Mouse (Mus musculus) fibroblast of lung, adult 2 months (primary cell): ENCODE measurements around the gene Naa40.

Source experiments
- DNase-seq: peaks from one replicate; pipeline ENCODE4 v3.0.0-alpha.2; 2011; ENCODE audit warnings: low read depth

Gene Naa40

GRCm38 (mm10) chr19:7214484-7214883 is 26.5 kb downstream of the Naa40 start:
- DNase-seq, result no peak

- DNase-seq, result no peak
Measured at GRCm38 (mm10) chr19:7213010-7213409, 28.0 kb downstream of the Naa40 start.

- no peak for DNase-seq
Measured at GRCm38 (mm10) chr19:7212216-7212615, 28.8 kb downstream of the Naa40 start.

- DNase-seq, result no peak
Measured at GRCm38 (mm10) chr19:7209907-7210646, 30.9 kb downstream of the Naa40 start.

- peak; percentile 90 for DNase-seq
Measured at GRCm38 (mm10) chr19:7205753-7206736, 34.9 kb downstream of the Naa40 start, which contains the start of gene Otub1. Gene Otub1, minus strand, starts transcription at chr19:7206316.

GRCm38 (mm10) chr19:7205326-7205725 is 35.7 kb downstream of the Naa40 start:
- no peak for DNase-seq

- no peak for DNase-seq
Measured at GRCm38 (mm10) chr19:7204898-7205297, 36.1 kb downstream of the Naa40 start.

GRCm38 (mm10) chr19:7200427-7200826 is 40.6 kb downstream of the Naa40 start:
- DNase-seq, result no peak

GRCm38 (mm10) chr19:7199089-7199488 is 41.9 kb downstream of the Naa40 start:
- DNase-seq, result no peak

- no peak for DNase-seq
Measured at GRCm38 (mm10) chr19:7197445-7197844, 43.5 kb downstream of the Naa40 start.

GRCm38 (mm10) chr19:7196741-7197270 is 44.2 kb downstream of the Naa40 start:
- no peak for DNase-seq

GRCm38 (mm10) chr19:7195900-7196728 is 44.9 kb downstream of the Naa40 start:
- no peak for DNase-seq

GRCm38 (mm10) chr19:7192561-7192967 is 48.4 kb downstream of the Naa40 start:
- no peak for DNase-seq

GRCm38 (mm10) chr19:7191639-7192038 is 49.3 kb downstream of the Naa40 start:
- DNase-seq, result no peak

GRCm38 (mm10) chr19:7190986-7191385 is 50.0 kb downstream of the Naa40 start:
- no peak for DNase-seq

GRCm38 (mm10) chr19:7189026-7189425 is 52.0 kb downstream of the Naa40 start:
- DNase-seq, result no peak

GRCm38 (mm10) chr19:7187157-7187556 is 53.8 kb downstream of the Naa40 start:
- DNase-seq, result no peak

GRCm38 (mm10) chr19:7185715-7186291 is 55.2 kb downstream of the Naa40 start:
- DNase-seq, result no peak

GRCm38 (mm10) chr19:7185059-7185458 is 55.9 kb downstream of the Naa40 start:
- DNase-seq, result no peak

GRCm38 (mm10) chr19:7183419-7183818 is 57.6 kb downstream of the Naa40 start:
- no peak for DNase-seq

GRCm38 (mm10) chr19:7182273-7182949 is 58.6 kb downstream of the Naa40 start:
- no peak for DNase-seq
